Mouse (Mus musculus) c-Kit-negative CD71-positive TER-119-positive erythroid progenitor cells, embryonic 14.5 days (primary cell): Measurements from ENCODE around the gene Mad1l1.

Experiments used
- DNase-seq: peaks from one replicate; pipeline ENCODE4 v3.0.0-alpha.2; 2013; ENCODE audit warnings: low read depth, low spot score

Mad1l1 gene

GRCm38 (mm10) chr5:140143541-140143940 is 177.8 kb downstream of the Mad1l1 start:
- no peak for DNase-seq

- no peak for DNase-seq
Observed at GRCm38 (mm10) chr5:140141336-140141735, 180.0 kb downstream of the Mad1l1 start.

DNA sequence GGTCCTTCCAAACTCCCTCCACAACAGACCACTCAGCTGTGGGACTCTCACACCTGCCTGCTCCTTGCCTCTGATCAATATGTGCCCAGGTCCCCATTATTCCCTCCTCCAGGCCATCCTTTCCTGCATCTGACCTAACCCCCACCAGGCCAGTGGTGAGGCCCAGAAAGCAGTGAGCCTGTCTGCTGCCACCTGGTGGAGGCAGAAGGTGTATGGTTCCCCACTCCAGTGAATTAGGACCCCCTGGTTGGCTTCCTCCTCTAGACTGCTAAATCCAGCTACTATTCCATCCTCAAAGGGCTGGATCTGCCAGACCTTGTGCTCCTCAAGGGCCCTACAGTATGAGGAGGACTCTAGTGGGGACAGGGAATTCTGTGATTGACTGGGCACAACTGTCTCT is 181.1 kb downstream of the Mad1l1 start:
- no peak for DNase-seq

DNA sequence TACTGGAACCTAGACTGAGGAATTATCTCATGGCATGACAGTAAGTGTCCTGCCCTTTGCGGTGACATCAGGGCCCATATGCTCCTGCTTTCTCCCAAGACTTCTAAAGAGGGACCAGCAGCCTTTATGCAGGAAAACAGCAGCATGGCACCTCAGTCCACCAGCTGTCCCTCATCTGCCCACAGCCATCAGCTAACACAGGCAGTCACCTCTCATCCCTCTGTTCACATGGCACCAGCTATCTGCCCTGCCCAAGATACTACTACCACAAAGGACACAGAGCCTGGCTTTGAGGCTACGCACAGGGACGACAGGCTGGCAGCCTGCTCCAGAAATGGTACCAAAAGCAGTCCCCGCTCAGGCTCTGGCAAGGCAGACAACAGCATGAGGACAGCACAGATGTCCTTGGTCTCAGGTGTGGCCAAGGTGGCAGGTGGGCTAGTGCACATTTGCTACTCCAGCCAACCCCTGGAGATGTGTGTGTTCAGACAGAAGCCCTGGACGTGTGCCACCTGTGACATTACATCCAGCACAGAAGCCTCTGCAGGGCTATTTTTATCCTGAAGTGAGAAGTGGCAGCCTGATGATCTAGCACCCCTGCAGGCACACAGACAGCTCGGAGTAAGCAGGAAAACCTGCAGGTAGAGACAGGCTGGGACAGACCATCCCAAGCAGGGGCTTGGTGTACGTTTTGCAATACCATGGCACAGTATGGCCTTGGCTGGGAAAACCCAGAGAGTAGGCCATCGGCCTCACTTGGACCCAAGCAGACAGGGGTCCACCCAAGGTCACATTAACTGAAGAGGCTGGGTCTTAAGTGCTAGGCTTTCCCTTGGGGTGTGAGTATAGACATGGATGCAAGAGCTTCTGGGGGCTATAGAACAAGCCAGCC is 185.4 kb downstream of the Mad1l1 start:
- no peak for DNase-seq

GRCm38 (mm10) chr5:140134021-140134420 is 187.3 kb downstream of the Mad1l1 start:
- no peak for DNase-seq

DNA sequence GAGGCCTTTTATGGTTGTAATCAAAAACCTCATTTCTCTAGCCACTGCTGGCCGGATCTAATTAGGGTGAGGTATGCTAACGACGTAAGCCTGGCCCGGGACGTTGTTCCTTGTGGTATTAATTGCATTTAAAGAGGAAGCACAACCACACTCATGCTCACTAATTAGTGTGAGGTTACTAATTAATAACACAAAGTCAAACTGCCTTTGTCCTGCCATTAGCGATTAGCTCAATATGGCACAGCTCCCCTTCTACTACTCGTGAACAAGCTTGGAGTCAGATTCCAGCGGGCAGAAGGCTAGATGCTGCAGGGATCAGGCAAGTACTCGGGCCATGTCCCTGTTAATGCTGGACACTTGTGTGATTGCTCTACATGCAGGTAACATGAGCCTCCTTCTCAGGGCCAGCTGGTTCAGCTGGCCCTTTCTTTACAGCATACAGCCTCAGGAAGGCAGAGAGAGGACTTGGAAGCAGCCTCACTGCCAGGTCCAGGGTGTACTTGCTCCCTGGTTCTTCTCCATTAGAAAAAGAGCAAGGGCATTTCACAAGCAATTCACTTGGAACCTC is 192.9 kb downstream of the Mad1l1 start:
- DNase-seq: no peak

- no peak for DNase-seq
Observed at GRCm38 (mm10) chr5:140127981-140128380, 193.4 kb downstream of the Mad1l1 start.

DNA sequence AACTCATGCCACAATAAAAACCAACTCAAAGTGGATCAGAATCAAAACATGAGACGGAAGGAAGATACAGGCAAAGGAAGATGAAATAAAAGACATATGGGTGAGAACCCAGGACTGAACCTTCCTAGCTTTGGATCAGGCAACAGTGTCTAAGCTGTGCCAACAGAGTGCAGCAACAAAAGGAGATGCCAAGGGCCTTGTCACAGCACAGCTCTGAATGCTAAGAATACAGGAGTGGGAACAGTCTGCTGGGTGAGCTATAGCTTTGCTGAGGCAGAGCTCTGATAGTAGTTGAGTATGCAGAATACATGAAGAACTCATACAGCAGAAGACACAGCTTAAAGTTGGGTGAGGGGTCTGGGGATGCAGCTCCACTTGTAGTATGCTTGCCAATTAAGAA is 196.7 kb downstream of the Mad1l1 start:
- no peak for DNase-seq

DNA sequence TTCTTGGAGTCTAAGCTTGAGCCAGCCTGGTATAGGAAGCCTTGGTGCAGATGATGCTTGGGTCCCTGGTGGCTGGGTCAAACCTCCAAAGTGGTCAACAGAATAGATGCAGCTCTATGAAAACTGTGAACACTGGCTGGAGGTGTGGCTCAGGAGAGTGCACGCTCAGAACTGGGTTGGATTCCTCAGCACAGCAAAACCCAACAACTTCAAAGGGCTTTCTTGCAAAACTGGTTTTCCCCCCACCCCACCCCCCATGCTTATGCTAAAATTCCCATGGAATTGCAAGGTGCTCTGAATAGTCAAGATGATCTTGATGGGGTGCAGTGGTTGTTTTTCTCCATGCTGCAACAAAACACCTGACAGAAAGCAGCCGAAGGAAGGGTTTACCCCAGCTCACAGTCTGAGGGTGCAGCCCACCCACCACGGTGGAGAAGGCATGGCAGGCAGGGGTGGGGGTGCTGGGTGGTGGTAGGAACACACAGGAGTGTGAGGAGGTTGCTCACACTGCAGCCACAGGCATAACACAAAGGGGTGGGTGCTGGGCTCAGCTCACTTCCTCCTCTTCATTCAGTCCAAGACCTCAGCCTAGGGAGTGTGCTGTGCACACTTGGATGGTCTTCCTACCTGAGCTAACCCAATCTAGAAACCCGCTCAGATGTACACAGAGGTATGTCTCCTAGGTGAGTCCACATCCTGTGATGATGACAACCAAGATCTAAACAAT is 197.5 kb downstream of the Mad1l1 start:
- DNase-seq: no peak

- DNase-seq: no peak
Observed at GRCm38 (mm10) chr5:140123194-140123593, 198.2 kb downstream of the Mad1l1 start.

GRCm38 (mm10) chr5:140121966-140122365 is 199.4 kb downstream of the Mad1l1 start:
- DNase-seq: no peak

DNA sequence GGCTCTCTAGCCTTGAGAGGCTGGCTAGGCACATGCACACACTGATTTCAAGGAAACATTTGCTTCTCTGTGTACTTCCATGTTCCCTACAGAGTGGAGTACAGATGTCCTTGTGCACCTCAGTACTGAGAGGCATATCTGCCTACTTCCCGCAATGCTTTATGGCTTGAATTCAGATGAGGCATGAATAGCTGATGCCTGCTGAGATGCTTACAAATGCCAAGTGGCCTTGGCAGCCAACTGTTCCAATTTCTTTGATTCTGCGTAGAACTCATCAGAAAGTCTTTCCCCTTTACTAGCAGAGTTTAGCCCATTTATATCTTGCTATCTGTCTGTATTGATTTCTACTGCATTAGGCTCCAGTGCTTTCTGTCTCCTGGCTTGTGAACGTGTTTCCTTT is 202.4 kb downstream of the Mad1l1 start:
- no peak for DNase-seq

DNA sequence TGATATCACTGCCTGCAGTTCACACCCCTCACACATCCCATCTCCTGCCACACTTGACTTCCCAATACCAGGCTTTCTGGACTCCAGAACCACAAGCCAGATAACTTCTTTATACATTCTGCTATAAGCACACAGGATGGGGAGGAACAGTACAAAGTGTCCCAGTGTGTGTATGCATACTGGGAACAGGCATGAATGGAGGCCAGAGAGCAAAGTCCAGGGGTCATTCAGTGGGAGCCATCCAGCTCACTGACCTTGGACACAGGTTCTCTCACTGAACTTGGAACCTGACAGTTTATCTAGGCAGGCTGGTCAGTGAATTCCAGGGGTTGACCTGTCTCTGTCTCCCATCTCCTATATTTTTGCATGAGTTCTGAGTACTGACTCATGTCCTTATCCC is 203.4 kb downstream of the Mad1l1 start:
- no peak for DNase-seq

GRCm38 (mm10) chr5:140115434-140116271 is 205.7 kb downstream of the Mad1l1 start:
- DNase-seq: no peak

- DNase-seq: no peak
Observed at GRCm38 (mm10) chr5:140114512-140115060, 206.8 kb downstream of the Mad1l1 start.

DNA sequence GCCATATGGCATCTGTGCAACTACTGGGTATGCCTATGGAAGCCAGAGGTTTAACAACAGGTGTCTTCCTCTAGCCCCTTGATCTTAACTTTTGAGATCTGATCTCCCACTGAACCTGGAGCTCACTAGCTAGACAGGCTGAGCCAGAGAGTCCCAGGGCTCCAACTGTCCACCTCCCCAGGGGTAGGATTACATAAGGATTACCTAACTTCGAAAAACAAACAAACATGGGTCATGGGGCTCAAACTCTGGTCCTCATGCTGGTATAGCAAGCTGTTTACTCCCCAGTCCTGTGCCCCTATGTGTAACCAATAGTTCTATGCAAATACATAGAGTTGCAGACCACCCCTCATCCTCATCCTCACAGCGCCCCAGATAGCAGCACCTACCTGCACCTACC is 208.1 kb downstream of the Mad1l1 start:
- DNase-seq: no peak

DNA sequence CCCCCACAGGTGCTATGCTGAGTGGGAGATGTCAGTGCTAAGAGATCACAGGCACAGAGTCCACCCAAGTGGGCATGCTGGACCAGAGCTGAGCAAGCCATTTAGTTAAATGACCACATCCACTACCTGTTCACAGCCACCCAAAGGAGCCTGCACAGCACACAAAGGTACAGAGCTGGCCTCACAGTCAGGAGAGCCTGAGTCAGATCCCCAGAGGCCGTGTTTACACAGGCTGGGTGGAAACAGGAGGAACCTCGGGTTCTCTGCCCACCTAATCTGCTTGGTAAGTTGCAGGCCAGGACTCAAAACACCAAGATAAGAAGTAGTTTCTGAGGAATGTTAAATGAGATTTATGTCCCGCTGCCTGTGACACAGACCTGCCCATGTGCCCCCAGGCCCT is 211.3 kb downstream of the Mad1l1 start:
- no peak for DNase-seq

- no peak for DNase-seq
Observed at GRCm38 (mm10) chr5:140107907-140108306, 213.4 kb downstream of the Mad1l1 start.

- no peak for DNase-seq
Observed at GRCm38 (mm10) chr5:140106051-140106450, 215.3 kb downstream of the Mad1l1 start.

DNA sequence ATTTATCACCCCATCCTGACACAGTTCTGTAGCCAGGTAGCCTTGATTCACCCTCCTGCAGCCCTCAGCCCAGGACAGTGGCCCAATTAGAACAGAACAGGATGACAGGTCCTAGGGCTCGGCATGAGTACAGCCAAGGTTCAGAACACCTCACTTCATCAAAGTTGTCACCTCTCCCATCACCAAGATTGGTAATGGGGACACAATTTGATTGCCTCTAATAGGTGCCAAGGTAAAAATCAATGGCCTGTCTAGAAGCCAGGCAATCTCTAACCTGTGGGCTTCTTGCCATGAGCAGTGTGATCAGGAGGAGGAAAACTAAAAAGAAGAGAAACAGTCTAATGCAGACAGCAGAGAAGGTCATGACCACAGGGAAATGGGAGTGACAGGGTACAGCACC is 216.5 kb downstream of the Mad1l1 start:
- DNase-seq: no peak

GRCm38 (mm10) chr5:140102731-140103130 is 218.6 kb downstream of the Mad1l1 start:
- no peak for DNase-seq
